Mouse (Mus musculus) 3T3-L1 (cell line): ENCODE results near the gene Dnah10.

Experiments
- DNase-seq: peaks from one replicate; pipeline ENCODE4 v3.0.0-alpha.2; 2015; ENCODE audit warnings: low read depth, low spot score

Gene Dnah10

DNA sequence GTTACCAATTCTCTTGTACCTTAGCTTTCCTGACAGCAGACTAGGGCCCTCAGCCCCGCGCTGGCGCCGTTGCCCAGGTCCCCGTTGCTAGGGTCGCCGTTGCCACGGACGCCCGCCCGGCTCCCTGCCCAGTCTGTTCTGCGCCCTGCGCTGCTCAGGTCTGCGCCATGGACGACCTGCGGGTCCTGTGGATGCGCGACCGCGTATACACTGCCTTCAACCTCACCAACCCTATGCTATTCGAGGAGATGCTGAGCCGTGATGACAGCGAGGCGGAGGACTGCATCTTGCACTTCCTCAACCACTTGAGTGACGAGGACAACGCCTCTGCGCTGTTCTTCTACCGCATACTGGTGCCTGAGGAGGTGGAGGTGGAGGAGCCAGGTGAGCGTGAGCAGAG lies at the start of gene Dnah10:
Gene Dnah10, plus strand, starts transcription at position 89 of the 400 bp plus-strand sequence.
- DNase-seq = no peak

DNA sequence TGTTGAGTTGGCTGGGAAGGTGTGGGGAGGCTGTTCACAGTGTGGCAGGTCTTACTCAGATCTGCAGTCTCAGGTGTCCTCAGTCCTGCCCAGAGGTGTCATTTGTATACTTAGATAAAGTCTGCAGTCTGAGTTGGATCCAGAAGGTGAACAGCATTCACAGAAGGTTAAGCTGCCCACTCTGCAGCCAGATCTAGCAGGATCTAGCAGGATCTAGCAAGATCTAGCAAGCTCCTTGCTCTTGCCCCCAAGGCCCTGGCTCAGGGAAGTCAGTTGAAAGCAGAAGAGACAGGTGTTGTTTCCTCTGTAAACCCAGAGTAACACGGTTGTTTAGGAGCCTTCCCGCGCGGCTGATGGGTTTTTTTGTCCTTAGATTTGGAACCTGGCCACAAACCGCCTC lies 11.1 kb upstream of the Dnah10 start:
- DNase-seq = no peak

- no peak for DNase-seq
Observed at GRCm38 (mm10) chr5:124715135-124715534, 9.8 kb upstream of the Dnah10 start.

DNA sequence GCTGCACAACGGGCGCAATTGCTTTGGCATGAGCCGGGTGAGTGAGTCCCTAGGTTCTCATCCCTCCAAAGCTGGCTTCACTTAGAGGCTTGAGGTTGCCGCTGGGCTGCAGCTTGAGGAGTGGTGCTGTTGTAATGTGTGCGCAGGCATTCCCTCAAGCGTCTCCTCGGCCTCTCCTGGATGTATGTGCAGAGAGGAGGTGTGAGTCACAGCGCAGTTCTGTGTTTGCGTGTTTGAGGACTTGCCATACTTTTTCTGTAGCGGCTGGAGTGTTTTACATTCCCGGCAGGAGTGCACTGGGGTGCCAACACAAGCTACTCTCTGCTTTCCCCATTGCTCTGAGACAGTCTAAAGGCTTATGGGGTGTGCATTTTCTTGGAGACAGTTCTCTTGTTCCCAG lies 6.9 kb upstream of the Dnah10 start:
- no peak for DNase-seq

DNA sequence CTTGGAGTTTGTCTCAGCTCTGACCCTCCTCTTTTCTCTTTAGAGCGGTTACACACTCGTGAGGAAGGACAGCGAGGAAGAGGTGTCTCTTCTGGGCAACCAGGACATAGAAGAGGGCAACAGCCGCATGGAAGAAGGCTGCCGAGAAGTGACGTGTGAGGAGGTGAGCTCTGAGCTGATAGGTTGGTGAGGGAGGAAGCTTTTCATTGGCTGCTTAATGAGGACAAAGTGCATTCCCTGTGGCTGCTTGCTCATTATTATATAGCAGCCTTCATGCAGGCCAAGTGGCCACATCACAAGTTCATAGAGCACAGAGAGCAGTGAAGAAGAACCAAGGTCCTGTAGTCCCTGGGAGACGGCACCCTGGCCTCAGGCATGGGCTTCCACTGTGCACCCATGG lies 6.5 kb upstream of the Dnah10 start:
- DNase-seq = no peak

GRCm38 (mm10) chr5:124723125-124723524 lies 1.8 kb upstream of the Dnah10 start:
- DNase-seq = no peak

DNA sequence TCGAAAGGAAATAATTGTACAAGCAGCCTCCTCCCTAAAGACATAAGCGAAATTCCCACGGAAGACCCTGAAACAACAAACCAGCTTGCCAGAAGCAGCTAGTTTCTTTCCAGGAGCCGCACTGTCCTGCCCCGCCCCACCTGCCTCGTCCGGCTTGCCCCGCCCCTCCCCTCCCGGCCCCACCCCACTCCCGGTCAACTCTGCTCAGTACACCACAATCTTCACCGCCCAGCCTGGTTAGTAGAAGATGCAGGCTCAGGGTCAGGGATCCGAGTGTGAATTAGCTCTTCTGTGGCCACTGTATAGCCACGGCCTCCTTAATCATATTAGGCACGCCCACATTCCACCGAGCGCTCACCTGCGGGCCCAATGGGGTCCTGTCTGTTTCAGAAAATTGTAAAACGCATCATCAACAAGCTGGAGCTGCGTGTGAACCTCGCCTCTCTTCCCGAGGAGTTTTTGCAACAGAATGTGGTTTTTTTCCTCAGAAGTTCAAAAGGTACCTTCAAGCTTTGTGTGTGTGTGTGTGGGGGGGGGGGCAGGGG lies 4.8 kb downstream of the Dnah10 start:
- DNase-seq = no peak

DNA sequence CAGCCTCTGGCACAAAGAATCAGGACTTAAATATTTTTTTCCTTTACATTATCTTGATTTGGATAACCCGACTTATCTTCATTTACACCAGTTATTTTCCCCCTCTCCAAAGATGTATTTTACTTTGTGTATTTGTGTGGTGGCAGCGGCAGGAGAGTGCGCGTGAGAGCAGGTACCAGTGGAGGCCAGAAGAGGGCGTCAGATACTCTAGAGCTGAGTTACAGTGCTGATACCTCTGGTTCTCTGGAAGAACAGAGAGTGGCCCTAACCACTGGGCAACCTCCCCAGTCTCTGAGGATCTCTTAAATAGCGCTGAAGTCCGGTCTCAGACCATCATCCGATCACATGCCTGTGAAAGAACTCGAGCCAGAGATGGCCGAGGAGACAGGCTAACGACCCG lies 9.1 kb downstream of the Dnah10 start:
- no peak for DNase-seq

- DNase-seq = peak; percentile 6
Observed at GRCm38 (mm10) chr5:124741898-124742599, 17.2 kb downstream of the Dnah10 start.

- DNase-seq = no peak
Observed at GRCm38 (mm10) chr5:124743841-124744240, 19.0 kb downstream of the Dnah10 start.

GRCm38 (mm10) chr5:124746220-124746619 lies 21.3 kb downstream of the Dnah10 start:
- DNase-seq = no peak

DNA sequence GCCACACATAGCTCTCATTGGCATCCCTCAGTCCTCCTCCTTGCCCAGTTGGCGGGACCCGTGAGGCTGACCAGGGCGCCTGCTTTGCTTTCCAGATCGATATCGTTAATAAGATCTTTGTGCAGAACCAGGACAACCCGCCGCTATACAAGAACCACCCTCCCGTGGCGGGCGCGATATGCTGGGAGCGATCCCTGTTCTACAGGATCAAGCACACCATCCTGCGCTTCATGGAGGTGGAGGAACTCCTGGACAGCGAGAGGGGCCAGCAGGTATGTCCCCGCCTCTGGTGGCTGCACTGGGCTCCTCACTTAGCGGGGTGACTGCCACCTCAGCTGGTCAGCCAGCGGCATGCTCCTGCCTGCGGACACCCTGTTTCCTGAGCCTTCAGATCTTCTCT lies 23.4 kb downstream of the Dnah10 start:
- no peak for DNase-seq

DNA sequence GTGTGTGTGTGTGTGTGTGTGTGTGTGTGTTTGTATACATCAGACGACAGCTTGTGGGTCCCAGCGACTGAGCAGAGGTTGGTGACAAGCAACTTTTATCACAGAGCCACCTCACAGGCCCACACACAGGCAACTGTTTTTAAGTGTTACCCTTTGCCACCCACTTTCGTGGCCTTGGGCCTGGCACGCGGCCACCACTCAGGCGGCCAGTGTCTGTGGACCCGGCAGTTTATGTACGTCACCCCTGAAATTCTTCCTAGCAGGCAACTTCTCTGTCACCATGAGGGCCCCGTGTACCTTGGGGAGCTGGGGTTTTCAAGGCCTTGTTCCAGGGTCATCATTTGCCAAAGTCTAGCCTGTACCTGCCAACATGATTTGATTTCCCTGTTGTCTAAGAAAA lies 26.8 kb downstream of the Dnah10 start:
- no peak for DNase-seq

- DNase-seq = no peak
Observed at GRCm38 (mm10) chr5:124761011-124761410, 36.1 kb downstream of the Dnah10 start.

DNA sequence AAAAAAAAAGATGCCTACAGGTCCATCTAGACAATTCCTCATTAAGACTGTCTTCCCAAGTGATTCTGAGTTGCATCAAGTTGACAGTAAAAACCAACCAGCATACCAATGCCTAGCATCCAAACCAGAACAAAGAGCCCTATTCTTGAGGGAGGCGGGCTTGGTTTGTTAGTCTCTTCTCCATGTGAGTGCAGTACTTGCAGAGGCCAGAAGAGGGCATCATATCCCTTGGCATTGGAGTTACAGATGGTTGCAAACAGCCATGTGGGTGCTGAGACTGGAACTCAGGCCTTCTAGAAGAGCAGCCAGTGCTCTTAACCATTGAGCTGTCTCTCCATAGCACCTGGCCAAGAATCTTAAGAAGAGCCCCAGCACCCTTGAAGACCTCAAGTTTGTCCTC lies 36.9 kb downstream of the Dnah10 start:
- no peak for DNase-seq

GRCm38 (mm10) chr5:124774552-124774951 lies 49.7 kb downstream of the Dnah10 start:
- DNase-seq = peak; percentile 15

- DNase-seq = peak; percentile 51
Observed at GRCm38 (mm10) chr5:124776289-124776688, 51.4 kb downstream of the Dnah10 start.

DNA sequence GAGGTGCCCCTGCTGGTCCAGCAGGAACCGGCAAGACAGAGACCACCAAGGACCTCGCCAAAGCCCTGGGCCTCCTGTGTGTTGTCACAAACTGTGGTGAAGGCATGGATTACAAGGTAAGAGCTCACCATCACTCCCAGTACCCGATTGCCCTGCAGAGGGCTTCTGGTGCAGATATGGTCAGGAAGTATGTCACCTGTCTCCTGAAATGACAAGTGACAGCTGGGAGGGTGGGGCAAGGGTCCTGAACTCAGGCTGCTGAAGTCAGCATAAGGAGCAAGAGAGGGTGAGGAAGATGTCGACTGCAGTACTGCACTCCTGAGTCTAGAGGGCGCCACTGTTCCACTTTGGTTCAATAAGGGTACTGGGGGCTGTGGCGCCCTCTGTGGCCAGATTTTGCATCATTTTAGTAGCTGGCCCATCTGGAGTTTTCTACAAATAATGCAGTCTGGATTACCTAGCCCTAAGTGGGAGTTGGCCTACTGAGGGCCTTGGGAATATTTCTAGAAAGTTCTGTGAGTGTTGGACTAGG lies 52.4 kb downstream of the Dnah10 start:
- peak; percentile 85 for DNase-seq

DNA sequence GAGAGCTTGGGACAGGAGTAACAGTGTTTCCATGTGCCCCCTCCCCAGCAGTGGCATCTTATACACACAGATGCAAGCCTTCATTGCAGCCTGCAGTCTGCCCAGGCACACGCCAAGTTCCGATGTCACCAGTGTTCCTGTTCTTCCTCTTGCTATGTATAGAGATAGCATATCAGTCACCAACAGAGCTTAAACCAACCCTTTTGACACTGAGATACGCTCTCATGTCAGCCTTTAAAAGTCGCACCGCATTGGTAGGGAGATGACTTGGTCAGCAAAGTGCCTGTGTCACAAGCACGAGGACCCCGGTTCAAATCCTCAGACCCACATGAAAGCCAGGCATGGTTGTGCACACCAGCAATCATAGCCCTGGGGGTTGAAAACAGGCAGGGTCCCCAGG lies 55.0 kb downstream of the Dnah10 start:
- DNase-seq = no peak

DNA sequence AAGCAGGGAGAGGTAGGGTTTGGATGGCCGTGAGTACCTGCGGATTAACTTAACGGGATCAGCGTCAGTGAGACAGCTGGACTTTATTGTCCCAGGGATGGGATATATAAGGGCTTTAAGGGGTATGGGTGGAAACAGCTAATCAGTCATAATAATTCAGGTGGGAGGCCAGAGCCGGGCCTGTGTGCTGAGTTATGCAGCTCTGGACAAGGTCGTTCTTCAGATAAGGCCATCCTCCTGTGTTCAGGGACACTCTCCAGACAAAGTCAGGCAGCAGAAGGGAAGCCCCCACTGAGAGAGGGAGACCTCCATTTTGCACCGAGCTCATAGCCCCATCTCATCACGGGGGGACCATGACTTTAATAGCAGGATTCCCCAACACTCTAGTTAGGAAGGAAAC lies 56.8 kb downstream of the Dnah10 start:
- DNase-seq = no peak

- no peak for DNase-seq
Observed at GRCm38 (mm10) chr5:124785650-124786049, 60.8 kb downstream of the Dnah10 start.

DNA sequence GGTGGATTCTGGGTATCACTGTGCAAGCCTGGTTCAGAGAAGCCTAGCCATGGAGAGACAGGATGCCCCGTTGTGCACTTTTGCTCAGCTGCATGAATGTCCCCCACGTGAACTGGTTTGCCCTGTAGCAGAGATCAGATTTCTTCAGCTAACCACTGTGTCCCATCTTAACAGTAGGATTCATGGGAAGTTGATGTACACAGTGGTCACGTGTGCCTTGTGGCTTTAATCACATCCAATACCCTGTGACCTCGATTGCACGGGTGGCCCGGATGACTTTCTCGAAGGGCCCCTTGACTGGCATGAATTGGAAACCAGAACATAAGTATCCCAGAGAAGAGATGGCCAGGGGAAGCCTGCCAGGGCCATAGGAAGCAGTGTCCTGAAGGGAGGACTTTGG lies 67.2 kb downstream of the Dnah10 start:
- no peak for DNase-seq

DNA sequence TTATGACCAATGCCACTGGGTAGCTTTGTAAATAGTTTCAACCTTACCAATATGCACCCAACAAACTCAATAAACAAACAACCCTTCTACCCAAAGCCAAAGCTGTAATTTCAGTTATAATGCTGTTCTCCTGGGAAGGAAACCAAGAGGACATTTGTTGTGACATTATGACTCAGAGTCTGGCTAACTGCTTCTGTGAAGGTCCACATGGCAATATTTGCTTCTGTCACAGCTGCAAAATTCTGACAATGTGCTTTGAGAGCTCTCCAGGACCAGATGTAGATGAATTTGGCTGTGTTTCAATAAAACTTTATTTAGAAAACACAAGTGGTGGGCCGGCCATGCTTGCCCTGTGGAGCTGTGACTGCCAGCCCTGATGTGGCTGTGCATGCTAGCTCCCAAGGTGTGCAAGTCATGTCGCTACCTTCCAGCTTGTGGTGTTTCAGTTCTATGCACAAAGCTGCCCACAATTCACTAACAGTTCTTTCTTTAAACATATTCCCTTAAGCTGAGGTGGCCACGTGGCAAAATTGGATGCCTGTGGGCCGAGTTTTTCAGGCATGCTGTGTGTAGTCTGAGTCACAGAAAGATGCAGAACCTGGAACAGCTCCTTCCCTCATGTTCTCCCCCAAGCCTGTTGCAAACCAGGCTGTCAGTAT lies 85.0 kb downstream of the Dnah10 start:
- peak; percentile 87 for DNase-seq
